Mouse (Mus musculus) large intestine, adult 2 months (tissue): Measurements from ENCODE around the gene Enpp5. TPM values are rescaled to one million over a fixed set of nuclear protein-coding genes. Genes with fewer than 3 reads are reported as not detected.

Experiments used
- DNase-seq: peaks from one replicate; pipeline ENCODE4 v3.0.0-alpha.2; 2012; ENCODE audit warnings: low read depth, low spot score
- WGBS: fragments of 180-500 bp; shearing (Covaris S2); methylation state at CpG from one replicate; pipeline ENCODE4 v1.1.7; 2018; 5-methylcytosine and 5-hydroxymethylcytosine counted together
- polyA plus RNA-seq: library from polyadenylated mRNA; depleted of rRNA; stranded (reverse); fragments of >200 nt; gene quantifications from 2 replicates; pipeline ENCODE4 v1.2.3, GENCODE M21; 2012

Enpp5 gene
- polyA plus RNA-seq, 1 experiment = 9.6 TPM

DNA sequence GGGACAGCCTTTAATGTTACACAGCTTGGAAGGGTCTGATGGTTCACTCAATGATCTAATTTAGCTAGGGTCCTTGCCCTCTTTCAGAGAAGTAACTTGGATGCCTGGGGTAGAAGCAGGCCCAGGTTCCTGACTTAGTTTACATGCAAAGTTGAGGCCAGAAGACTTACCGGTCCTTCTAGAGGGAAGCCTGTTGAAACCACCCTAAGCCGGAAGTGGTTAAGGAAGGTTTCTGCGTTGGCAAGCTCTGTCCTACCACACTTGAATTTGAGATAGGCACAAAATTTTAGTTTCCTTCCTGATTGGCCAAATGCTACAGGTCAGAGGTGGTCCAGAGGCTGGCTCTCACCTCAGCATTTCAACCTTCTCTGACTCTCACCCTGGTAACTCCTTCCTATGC is 9.6 kb downstream of the Enpp5 start:
- DNase-seq = no peak
- 91% methylated on average over 3 of the region's 3 CpGs for WGBS

DNA sequence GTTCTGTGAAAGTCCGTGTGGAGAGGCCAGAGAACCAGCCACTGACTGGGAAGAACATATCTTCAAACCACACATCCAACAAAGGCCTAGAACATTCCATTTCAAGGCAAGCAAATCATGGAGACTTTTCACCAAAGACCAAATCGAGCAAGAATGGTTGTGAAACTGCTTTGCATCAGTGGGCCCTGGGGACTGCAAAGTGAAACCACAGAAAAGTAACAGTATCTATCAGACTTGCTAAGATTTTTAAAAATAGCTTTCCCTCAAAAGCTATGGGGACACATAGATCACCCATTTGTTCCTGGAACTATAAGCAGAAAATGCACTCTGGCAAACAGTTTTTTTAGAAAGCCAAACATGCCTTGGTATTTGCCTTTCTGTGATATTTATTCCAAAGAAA is 12.3 kb downstream of the Enpp5 start:
- no peak for DNase-seq
- WGBS = 75% methylated on average over 2 of the region's 2 CpGs

DNA sequence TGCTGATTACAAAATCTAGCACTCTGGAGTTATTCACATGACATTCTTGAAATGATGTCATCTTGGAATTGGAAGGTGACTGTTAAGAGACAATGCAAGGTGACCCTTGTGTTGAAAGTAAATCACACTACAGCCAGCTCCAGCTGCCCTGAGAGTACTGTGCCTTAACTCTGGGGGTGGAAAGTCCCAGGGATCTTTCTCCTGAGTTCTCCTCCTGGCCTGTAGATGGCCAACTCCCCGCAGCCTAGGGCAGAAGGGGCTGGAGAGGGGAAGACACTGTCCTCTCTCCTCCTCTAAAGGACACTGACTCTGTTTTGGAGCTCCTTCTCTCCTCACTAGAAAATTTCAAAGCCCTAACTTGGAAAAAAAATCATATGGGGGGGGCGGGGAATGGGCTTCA is 12.9 kb downstream of the Enpp5 start:
- WGBS = 73% methylated on average over 2 of the region's 2 CpGs
- DNase-seq = no peak

DNA sequence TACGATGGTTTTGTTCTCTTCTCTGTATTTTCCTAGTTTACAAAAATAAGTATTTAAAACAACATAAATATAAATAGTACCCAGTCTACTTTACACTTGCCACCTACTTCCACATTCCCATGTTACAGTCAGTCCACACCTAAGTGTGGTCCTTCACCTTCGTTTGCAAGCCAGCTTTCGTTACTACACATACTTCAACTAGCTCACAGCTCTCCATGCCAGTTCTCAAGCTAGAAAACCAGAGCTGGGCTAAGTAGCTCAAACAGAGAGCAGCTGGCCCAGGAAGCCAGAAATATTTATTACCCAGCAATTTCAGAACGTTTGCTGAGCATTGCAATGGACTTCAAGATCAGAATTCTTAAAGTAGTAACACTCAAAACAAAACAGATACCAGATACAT is 21.9 kb downstream of the Enpp5 start:
- no peak for DNase-seq
- WGBS = 35% methylated on average over 4 of the region's 4 CpGs

DNA sequence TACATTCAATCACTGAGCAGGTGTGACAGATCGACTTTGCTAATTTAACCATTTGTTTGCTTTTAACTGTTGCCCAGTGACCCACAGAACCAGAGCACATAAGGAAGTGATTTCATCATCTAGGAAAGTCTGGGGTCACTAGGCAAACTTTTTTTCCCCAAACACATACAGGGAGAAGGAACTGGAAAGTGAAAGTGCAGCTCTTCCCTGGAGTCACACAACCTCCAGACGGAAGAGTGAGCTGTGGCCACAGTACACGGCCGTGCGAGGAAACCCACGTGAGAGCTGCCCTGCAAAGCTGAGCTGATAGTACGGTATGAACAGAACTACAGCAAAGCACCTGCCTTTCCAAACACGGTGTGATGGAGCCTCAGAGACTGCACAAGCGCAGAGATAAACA is 22.3 kb downstream of the Enpp5 start:
- no peak for DNase-seq
- 18% methylated on average over 9 of the region's 9 CpGs for WGBS

DNA sequence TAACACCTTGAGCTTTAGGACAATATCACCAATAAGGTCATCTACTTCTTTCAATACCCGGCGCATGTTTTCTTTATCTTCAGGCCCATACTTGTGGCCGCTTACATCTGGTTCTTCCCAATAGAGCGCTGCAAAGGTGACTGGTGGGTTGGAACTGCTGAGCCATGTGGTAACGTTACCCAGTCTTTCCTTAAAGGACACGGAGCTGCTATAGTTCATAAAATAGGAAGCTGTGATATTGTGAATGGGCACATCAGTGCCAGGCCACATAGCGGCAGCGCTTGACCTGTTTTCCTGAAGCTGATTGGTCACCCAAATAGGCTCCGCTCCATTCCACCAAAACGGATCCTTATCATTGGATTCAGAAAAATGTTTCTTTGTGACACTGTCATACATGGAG is 23.3 kb downstream of the Enpp5 start:
- DNase-seq = no peak
- 94% methylated on average over 10 of the region's 10 CpGs for WGBS

DNA sequence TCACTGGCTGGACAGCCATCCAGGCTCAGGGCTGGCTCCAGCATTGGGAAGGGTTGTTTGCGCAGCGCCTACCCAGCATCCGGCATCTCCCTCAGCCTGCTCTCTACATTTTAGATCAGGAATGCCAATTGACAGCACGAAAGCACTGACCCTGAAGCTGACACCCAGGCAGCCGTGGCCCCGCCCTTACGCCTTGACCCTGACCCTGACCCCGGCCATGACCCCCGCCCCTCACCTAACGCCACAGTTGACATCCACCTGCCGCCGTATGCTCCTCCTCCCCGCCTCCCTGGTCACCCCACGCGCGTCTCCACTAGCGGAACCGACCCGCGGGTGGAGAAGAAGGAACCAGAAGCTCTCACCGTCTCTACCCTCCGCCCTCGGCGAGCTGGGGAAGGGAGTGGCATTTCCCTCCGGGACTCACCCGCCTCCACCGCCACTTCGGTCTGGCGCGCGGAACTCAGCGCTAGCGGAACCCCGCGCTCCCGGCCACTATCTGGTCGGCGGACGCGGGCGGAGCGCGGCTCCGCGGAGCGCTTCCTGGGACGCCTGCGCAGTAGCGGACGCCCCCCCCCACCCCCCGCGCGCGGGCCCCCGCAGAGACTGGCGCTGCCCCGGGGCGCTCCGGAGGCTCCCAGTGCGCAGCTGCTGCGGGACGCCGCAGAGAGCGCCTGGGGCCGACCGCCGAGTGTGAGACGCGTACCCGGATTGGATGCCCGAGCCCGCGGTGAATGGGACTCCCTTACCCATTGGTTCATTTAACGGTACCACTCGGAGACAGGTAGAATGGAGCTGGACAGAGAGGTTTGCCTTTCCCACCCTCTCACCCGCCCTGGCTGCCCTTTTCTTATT is 26.9 kb downstream of the Enpp5 start, which contains the start of gene Enpp4:
TSS of gene Enpp4 (minus strand) at position 523 of the 852 bp plus-strand sequence.
- under 1% methylated on average over 76 of the region's 76 CpGs for WGBS
- DNase-seq = no peak

DNA sequence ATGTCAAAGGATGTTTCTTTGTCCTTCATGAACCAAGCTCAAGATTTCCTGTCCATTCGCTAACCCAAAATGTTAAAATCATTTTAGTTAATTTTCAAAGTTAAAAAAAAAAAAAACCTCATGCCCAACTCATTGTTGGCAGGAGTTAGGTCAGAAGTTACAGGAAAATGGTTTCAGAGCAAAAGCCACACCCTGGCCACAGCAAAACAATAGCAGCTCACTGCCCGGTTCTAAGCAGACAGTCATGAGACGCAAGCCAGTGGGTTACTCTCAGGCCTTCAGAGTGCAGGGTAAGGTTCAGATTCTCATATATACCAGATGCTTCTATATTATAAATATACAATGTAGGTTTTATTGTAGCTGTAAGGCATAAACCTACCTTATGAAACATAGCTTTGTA is 29.7 kb downstream of the Enpp5 start:
- no peak for DNase-seq
- WGBS = 47% methylated on average over 3 of the region's 3 CpGs

DNA sequence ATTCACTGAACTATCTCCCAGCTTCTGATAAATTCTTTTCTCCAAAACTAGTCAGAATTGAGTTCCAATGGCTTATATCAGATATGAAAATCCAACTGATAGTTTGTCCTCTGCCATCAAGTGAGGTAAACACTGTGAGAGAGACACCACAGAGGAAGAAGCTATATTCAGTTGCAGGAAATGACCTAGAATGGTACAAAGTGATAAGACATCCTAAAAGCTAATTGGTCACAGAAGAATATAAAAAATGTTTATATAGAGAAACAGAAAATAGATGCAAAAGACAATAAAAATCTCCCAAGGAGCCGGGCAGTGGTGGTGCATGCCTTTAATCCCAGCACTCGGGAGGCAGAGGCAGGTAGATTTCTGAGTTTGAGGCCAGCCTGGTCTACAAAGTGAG is 38.0 kb downstream of the Enpp5 start:
- WGBS = 69% methylated on average over 2 of the region's 2 CpGs
- no peak for DNase-seq

DNA sequence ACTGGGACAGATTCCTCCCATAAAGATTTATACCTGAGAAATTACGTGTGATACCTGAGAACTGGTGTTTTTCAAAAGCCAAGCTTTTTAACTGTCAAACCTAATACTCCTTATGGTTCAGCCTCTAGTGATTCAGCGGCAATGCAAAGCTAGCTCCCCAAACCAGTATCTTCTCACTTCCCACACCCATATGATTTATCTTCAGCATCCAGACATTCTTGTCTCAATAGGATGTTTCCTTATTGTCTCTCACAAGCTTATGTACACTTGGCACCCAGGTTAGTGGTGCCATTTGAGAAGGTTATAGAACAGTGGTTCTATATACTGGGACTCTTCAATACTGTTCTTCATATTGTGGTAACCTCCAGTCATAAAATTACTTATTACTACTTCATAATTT is 39.1 kb downstream of the Enpp5 start:
- DNase-seq = no peak
- WGBS = 78% methylated on average over 2 of the region's 2 CpGs

DNA sequence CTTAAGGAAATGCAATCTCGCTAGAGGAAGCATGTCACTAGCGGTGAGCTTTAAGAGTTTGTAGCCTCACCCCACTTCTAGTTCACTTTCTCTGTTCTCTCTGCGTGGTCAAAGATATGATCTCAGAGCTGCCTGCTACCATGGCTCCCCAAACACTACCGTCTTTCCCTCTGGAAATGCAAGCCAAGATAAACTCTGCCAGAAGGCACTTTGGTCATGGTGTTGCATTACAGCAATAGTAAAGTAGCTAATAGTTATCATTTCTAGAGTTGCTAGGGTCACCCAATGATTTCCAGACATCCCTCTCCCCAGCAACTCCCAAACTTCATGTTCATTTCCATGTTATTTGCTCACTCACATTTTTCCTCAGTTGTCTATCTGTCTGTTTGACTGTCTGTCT is 39.6 kb downstream of the Enpp5 start:
- WGBS = 83% methylated on average over 4 of the region's 4 CpGs
- no peak for DNase-seq

DNA sequence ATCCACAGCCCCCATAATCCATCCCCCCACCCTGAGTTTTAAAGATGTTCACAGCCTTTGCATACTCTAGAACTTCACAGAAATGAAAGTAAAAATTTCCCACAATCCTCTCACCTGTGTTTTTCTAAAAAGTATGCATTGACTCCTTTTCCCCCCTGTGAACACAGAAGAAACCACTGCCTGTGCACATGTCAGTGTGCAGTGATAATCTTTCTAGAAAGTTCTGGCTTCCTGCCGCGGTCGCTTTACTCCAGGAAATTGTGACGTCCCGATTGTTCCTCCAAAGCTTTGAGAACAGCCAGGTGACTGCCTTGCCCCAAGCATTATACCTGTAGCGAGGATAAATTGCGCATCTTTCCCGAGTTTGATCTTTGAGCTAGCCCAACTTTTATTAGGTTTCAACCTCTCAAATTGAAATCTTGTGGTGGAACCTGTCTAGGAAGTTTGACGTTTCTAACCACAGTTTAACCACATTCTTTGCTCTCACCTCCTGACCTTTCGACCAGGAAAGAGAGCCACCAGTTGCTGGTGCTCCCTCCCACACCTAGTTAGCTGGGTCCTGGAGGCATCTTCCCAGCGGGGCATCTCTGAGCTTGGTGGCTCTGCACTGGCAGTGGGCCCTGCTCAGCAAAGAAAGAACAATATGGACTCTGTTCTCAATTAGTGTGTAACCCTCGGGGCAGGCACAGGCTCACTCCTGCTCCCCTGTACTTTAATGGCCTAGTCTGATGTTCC is 42.9 kb downstream of the Enpp5 start:
- DNase-seq = no peak
- WGBS = 28% methylated on average over 12 of the region's 12 CpGs

DNA sequence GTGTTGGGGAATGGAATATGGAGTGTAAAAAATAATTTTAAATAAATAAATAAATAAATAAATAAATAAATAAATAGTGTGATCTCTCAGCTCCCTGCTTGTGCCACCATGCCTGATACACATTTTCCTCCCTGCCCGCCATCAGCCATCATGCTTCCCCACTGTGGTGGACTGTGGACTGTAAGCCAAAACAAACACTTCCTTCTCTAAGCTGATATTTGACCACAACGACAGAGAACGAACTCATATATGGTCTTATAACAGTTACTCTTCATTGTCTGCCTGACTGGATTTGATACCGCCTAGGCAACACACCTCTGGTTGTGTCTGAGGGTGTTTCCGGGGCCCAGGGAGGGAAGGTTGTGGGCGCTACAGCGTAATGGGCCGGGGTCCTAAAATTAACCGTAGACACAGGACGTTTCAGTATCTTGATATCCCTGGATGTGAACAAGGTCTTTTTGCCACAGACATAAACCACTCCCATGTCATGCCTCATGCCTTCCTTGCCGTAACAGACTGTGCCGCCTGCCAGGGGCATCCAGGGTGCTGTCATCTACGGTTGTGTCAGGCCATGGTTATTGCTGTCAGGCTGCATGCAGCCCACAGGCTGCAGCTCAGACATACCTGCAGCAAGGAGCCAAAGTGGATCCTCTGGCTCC is 50.6 kb downstream of the Enpp5 start:
- WGBS = 52% methylated on average over 13 of the region's 13 CpGs
- no peak for DNase-seq

DNA sequence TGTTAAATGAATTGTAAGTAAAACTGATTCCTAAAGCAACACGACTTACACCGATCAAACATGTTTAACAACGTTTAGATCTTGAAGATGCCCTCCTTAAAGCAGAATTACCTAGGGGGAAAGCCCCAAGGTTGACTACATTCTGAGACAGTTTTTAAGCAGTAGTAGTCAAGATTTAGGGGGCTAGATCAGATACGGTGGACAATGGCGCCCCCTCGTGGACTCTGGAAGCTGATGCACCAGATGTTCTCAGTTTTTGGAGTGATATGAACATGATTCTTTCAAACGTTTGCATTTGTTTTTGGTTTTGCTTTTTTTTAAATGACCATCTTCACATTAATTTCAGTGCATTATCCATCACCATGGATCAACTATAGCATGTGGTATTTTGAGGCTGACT is 51.8 kb downstream of the Enpp5 start:
- DNase-seq = no peak
- 7% methylated on average over 7 of the region's 7 CpGs for WGBS

DNA sequence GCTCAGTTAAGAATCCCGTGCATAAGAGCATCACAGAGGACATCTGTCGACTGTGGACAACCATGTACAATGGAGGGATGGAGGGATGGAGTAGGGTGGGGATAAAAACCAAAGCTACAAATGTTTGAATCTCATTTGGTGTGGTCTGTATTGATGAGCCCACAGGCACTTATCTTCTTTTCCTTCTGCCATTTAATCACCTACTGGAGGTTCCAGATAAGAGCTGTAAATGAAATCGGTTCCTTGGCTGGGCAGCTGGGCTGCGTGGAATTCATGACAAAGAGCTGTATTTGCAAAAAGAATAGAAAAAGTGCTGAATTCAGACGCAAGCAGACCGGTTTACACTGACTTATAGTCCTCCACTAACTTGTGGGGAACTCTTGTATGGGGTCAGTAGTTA is 55.5 kb downstream of the Enpp5 start:
- WGBS = 48% methylated on average over 6 of the region's 6 CpGs
- DNase-seq = no peak

DNA sequence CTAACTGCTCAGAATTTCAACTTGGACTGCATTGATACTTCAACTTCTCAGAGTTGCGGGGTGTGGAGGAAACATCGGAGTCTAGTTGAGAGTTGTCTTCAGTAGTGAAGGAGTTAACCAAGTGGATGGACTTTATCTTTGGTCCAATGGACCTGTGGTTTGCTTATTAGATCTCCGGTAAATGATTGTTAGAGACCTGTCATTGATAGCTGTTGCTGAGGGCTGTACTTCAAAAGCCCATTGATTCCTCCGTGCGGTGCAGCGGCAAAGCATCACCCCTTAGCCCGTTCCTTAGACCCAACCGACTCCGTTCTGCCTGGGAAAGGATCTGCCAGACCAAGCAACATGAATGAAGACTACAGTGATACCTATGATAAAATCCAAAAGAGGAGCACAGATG is 55.9 kb downstream of the Enpp5 start:
- no peak for DNase-seq
- WGBS = 43% methylated on average over 9 of the region's 9 CpGs

DNA sequence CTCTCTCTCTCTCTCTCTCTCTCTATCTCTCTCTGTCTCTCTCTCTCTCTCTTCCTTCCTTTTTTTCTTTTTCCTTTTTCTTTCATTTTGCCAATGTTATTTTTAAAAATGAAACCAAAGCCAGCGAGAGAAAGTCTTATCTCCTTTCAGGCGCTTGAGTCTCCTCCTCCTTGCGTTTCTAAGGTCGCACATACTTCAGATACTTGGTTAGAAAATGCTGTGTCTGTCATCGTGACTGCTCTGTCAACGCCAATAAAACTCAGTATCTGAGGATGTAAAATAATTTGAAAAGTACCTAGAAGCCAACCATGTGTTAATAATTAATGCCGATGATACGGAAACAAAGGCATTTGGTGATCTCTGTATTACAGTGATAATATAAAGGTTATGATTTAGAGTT is 57.4 kb downstream of the Enpp5 start:
- no peak for DNase-seq
- 18% methylated on average over 8 of the region's 8 CpGs for WGBS
